Mouse (Mus musculus) common myeloid progenitor, adult 5-6 weeks (primary cell): ENCODE data around the gene Fam222a. TPM values are rescaled to one million over a fixed set of nuclear protein-coding genes. Genes with fewer than 3 reads are reported as not detected.

Source experiments
- ATAC-seq: replicated peaks from 2 replicates; pipeline ENCODE4 v1.8.0; 2016; ENCODE audit warnings: low read depth, mild to moderate bottlenecking, moderate TSS enrichment, inconsistent platforms; ENCODE audit not compliant: poor library complexity, severe bottlenecking
- total RNA-seq: library from RNA; stranded (forward); fragments of 200-1000, 187-1606 nt; gene quantifications from 2 replicates; pipeline ENCODE4 v1.2.3, GENCODE M21; 2017

Gene Fam222a
- total RNA-seq, result 0.18 TPM in 1 of 2 replicates, not detected in the other

- peak; percentile 20 for ATAC-seq
These were observed at the start of gene Fam222a for GRCm38 (mm10) chr5:114567565-114568197. TSS of gene Fam222a (plus strand) at chr5:114568016.

- ATAC-seq, result no peak
These were observed 39.5 kb upstream of the Fam222a start for GRCm38 (mm10) chr5:114528355-114528754.

- no peak for ATAC-seq
These were observed 37.5 kb upstream of the Fam222a start for GRCm38 (mm10) chr5:114530337-114530736.

- ATAC-seq, result no peak
These were observed 35.8 kb upstream of the Fam222a start for GRCm38 (mm10) chr5:114532055-114532454.

GRCm38 (mm10) chr5:114537308-114538020, 30.4 kb upstream of the Fam222a start:
- no peak for ATAC-seq

- ATAC-seq, result no peak
These were observed 29.8 kb upstream of the Fam222a start for GRCm38 (mm10) chr5:114538021-114538405.

- ATAC-seq, result no peak
These were observed 29.1 kb upstream of the Fam222a start for GRCm38 (mm10) chr5:114538752-114539151.

GRCm38 (mm10) chr5:114539766-114540165, 28.1 kb upstream of the Fam222a start:
- no peak for ATAC-seq

GRCm38 (mm10) chr5:114541656-114542445, 26.0 kb upstream of the Fam222a start:
- no peak for ATAC-seq

GRCm38 (mm10) chr5:114543656-114544055, 24.2 kb upstream of the Fam222a start:
- no peak for ATAC-seq

- no peak for ATAC-seq
These were observed 23.6 kb upstream of the Fam222a start for GRCm38 (mm10) chr5:114544205-114544604.

GRCm38 (mm10) chr5:114545076-114545475, 22.7 kb upstream of the Fam222a start:
- no peak for ATAC-seq

- no peak for ATAC-seq
These were observed 18.8 kb upstream of the Fam222a start for GRCm38 (mm10) chr5:114548976-114549375.

GRCm38 (mm10) chr5:114549770-114550169, 18.0 kb upstream of the Fam222a start:
- no peak for ATAC-seq

GRCm38 (mm10) chr5:114550431-114550830, 17.4 kb upstream of the Fam222a start:
- no peak for ATAC-seq

GRCm38 (mm10) chr5:114550886-114551492, 16.8 kb upstream of the Fam222a start:
- ATAC-seq, result no peak

GRCm38 (mm10) chr5:114552507-114553208, 15.2 kb upstream of the Fam222a start:
- ATAC-seq, result no peak

GRCm38 (mm10) chr5:114553706-114554105, 14.1 kb upstream of the Fam222a start:
- no peak for ATAC-seq

GRCm38 (mm10) chr5:114555424-114555823, 12.4 kb upstream of the Fam222a start:
- no peak for ATAC-seq

- peak; percentile 63 for ATAC-seq
These were observed 11.7 kb upstream of the Fam222a start for GRCm38 (mm10) chr5:114556109-114556508.
